Mouse (Mus musculus): Measurements from ENCODE around the gene Epm2a. TPM values are rescaled to one million over a fixed set of nuclear protein-coding genes. Genes with fewer than 3 reads are reported as not detected.
"Not testable (repeated sequence)": the region's sequence is repeated elsewhere in the genome, so short reads cannot be mapped to it uniquely, and the experiment has no call there.

Gene Epm2a
- polyA plus RNA-seq, 1 experiment from 2014 or later, result 0.31 TPM

DNA sequence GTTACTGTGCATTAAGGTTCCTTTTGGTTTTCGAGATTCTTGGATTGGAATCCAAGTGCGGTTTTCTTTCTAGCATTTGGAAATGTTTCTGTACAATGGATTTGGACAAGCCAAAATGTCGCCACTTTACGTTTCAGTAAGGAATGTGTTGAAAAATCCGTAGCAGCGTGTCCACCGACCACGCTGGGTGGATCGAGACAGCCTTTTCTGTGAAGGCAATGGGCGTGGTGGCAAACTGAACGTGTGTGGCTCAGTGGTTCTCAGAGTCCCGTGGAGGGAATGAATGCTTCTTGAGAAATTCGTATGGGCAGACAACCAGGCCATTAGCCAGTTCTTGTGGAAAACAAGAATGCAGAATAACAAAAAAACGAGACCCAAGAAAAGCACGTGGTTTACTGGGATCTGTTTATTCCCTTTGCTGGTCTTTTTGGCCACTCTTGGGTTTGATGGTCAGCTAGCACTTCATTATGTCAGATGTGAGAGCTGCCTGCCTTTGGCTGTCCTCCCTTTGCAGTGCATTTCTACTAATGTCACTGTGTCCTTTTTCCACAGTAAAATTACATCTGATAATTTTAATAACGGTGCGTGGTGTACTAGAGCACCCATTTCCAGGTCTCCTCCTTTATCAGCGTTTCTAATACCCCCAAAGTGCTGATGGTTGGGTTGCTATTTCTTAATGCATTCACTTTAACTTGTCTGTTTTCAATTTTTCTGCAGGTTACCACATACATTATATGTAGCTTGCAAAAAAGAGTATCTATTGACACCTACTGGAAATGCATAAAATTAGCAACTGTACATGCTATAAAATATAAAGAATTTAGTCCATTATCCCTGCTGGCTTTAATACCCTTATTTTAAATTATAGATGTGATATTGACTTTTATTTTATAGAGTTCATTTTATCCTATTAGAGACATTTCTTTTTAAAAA is 1.6 kb downstream of the Epm2a start:
- Histone ChIP-seq H3K27ac (no peak overlapping the region), H3K9me3 (no peaks in the 10 kb centered on the region), H3K4me3 (no peak overlapping the region), H3K4me1 (no peaks in the 10 kb centered on the region), H3K9ac (no peak overlapping the region), H3K27me3 (no peaks in the 10 kb centered on the region), H3K36me3 (no peaks in the 10 kb centered on the region), H3K4me2 (no peak overlapping the region)
- WGBS, result 72% methylated on average over 18 of the region's 18 CpGs
- no peak for ATAC-seq (ENCODE audit: insufficient number of reproducible peaks, low FRiP score, low TSS enrichment, low read depth)

DNA sequence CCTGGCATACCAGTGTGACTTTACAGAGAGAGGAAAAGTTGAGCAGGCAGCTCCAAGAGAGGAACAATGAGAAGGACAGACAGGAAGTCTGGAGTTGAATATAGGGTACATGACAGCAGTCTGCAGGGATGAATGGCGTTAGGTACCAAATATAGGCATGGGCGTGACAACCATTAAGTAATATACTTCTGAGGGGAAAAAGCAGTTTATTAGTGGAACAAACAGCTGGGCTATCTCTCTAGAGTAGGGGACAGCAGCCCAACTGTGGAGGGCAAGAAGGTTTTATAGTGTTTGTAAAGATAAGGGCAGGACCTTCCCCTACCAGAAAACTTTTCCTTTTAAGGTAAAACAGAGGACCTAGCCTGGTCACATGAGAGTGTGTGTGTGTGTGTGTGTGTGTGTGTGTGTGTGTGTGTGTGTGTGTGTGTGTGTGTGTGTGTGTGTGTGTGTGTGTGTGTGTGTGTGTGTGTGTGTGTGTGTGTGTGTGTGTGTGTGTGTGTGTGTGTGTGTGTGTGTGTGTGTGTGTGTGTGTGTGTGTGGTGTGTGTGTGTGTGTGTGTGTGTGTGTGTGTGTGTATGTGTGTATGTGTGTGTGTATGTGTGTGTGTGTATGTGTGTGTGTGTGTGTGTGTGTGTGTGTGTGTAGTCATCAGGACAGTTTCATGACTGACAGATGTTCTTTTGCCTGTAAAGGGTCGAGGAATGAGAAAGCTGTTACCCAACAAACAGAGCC is 7.2 kb downstream of the Epm2a start:
- not testable (repeated sequence) for H3K27me3 ChIP-seq; H3K36me3 ChIP-seq; H3K9me3 ChIP-seq; H3K4me2 ChIP-seq; H3K4me3 ChIP-seq; H3K9ac ChIP-seq; ATAC-seq (ENCODE audit: insufficient number of reproducible peaks, low FRiP score, low TSS enrichment, low read depth); H3K27ac ChIP-seq; H3K4me1 ChIP-seq
- 49% methylated on average over 3 of the region's 3 CpGs for WGBS

DNA sequence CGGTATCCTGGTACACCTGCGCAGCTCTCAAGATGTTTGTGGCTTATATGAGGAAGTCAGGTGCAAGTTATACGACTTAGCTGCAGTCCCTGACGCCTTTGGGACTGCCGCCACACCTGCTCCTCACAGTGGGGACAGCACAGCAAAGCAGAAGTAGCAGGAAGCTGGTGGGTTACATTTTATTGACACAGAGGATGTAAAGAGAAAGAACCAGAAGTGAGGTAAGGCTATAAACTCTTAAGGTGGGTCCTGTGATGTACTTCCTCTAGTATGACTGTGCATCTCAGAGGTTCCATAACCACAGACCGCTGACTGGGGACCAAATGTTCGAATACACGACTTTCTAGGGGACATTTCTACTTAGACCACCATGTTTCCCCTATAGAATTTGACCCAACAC is 11.4 kb downstream of the Epm2a start:
- Histone ChIP-seq H3K36me3 (no peaks in the 10 kb centered on the region), H3K27ac (no peak overlapping the region), H3K4me2 (no peak overlapping the region), H3K4me3 (no peak overlapping the region), H3K4me1 (no peaks in the 10 kb centered on the region), H3K9me3 (no peaks in the 10 kb centered on the region), H3K9ac (no peak overlapping the region), H3K27me3 (no peaks in the 10 kb centered on the region)
- 74% methylated on average over 8 of the region's 8 CpGs for WGBS
- no peak for ATAC-seq (ENCODE audit: insufficient number of reproducible peaks, low FRiP score, low TSS enrichment, low read depth)

DNA sequence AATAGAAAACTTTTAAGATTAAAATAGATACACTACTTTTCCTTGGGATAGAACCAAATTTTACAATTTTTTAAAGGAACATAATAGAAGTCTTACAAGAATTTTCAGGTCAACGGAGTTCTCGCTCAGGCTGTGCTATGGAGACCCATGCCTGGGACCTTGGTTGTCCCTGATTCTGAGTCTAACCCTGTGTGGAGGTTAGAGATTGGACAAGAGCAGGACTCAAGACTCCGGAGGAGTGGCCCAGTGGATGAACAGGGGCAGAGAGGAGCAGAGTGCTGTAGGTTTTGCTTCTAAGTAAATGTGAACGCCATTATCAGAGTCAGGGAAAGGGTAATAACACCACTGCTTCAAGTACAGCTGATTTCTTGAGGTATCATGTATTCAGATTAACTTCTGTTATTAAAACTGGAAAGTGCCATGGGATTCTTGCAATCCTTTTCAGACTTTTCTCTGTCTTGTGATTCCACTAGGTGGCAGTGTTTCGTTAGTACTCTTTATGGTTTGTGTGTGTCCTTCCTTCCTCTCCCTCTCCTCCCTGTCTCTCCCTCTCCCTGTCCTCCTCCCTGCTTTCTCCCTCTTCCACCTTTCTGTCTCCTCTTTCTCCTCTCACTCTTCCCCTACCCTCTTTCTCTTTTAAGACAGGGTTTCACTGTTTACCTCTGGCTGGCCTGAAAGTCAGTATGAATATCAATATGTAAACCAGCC is 18.9 kb downstream of the Epm2a start:
- no peaks in the 10 kb centered on the region for H3K4me1 ChIP-seq
- H3K4me3 ChIP-seq, result no peak overlapping the region
- no peak overlapping the region for H3K9ac ChIP-seq
- WGBS, result 60% methylated on average over 5 of the region's 5 CpGs
- no peaks in the 10 kb centered on the region for H3K27me3 ChIP-seq
- H3K27ac ChIP-seq, result no peak overlapping the region
- no peak for ATAC-seq (ENCODE audit: insufficient number of reproducible peaks, low FRiP score, low TSS enrichment, low read depth)
- H3K36me3 ChIP-seq, result no peaks in the 10 kb centered on the region
- H3K4me2 ChIP-seq, result no peak overlapping the region
- no peaks in the 10 kb centered on the region for H3K9me3 ChIP-seq

DNA sequence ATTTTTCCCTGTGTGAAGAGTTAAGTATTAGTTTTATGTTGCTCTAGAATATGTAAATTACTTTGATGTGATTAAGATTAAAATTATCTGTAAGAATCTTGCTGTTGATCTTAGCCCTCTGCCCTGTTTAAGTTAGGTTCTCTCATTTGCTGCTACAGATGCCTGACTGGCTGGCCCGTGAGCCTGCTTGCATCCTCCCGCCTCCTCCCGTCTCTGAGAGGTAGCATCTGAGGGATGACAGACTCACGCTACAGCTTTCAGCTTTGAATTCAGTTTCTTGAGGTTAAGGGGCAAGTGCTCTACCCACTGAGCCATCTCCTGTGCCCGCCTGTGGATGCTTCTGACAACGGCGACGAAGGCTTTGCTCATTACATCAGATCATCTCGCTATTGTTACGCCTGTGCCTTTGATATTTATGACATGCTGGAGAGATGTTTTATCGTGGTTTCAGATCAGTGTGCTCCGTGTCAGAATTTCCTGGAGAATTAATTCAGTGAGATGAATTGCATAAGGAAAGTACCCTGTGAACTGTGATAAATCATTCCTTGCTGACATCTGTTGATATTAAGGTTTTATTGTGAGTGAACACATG is 19.8 kb downstream of the Epm2a start:
- Histone ChIP-seq H3K4me3 (no peak overlapping the region), H3K4me2 (no peak overlapping the region), H3K9ac (no peak overlapping the region), H3K36me3 (no peaks in the 10 kb centered on the region), H3K9me3 (no peaks in the 10 kb centered on the region), H3K4me1 (no peaks in the 10 kb centered on the region), H3K27ac (no peak overlapping the region), H3K27me3 (no peaks in the 10 kb centered on the region)
- WGBS, result 76% methylated on average over 12 of the region's 12 CpGs
- ATAC-seq (ENCODE audit: insufficient number of reproducible peaks, low FRiP score, low TSS enrichment, low read depth), result no peak

DNA sequence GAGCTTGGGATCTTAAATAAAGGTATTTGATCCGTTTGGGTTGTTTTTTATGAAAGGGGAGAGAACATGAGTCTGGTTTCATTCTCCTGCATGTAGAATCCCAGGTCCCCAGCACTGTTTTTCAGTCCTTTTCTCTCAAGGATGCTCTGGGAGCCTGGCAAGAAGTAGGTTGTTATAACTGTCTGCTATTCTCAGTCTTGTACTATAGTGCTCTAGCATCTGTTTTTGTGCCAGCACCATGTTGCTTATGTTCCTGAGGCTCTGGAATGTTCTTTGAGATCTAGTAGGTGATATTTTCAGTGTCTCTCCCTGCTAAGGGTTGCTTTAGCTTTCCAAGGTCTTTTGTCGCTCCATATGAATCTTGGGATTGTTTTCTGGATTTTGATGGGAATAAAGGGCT is 38.1 kb downstream of the Epm2a start:
- no peaks in the 10 kb centered on the region for H3K36me3 ChIP-seq
- ATAC-seq (ENCODE audit: insufficient number of reproducible peaks, low FRiP score, low TSS enrichment, low read depth), result no peak
- no peak overlapping the region for H3K4me3 ChIP-seq
- H3K9ac ChIP-seq, result no peak overlapping the region
- H3K27ac ChIP-seq, result no peak overlapping the region
- no peaks in the 10 kb centered on the region for H3K9me3 ChIP-seq
- no peaks in the 10 kb centered on the region for H3K27me3 ChIP-seq
- 71% methylated on average over 2 of the region's 2 CpGs for WGBS
- no peaks in the 10 kb centered on the region for H3K4me1 ChIP-seq
- H3K4me2 ChIP-seq, result no peak overlapping the region

DNA sequence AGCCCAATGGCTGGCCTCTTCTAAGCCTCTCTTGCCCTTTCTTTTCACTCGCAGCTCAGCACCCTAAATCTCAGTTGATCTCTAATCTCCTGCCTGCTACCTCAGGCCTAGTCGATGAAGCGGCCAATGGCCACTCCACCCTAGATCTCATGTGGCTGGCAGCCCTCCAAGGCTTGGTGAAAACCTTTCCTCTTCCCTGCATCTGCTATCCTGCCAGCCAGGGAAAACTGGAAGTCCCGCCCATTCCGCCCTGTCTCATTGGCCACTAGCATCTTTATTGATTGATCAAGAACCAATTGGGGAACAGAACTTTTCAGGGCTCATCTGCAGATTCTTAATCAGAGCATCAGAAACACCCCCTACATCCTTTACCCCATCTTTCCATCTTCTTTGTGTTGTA is 67.7 kb downstream of the Epm2a start:
- H3K4me1 ChIP-seq, result no peaks in the 10 kb centered on the region
- H3K36me3 ChIP-seq, result no peaks in the 10 kb centered on the region
- H3K4me3 ChIP-seq, result no peak overlapping the region
- WGBS, result 81% methylated on average over 5 of the region's 5 CpGs
- no peak overlapping the region for H3K9ac ChIP-seq
- no peak overlapping the region for H3K27ac ChIP-seq
- no peaks in the 10 kb centered on the region for H3K9me3 ChIP-seq
- H3K27me3 ChIP-seq, result no peaks in the 10 kb centered on the region
- no peak overlapping the region for H3K4me2 ChIP-seq
- no peak for ATAC-seq (ENCODE audit: insufficient number of reproducible peaks, low FRiP score, low TSS enrichment, low read depth)

DNA sequence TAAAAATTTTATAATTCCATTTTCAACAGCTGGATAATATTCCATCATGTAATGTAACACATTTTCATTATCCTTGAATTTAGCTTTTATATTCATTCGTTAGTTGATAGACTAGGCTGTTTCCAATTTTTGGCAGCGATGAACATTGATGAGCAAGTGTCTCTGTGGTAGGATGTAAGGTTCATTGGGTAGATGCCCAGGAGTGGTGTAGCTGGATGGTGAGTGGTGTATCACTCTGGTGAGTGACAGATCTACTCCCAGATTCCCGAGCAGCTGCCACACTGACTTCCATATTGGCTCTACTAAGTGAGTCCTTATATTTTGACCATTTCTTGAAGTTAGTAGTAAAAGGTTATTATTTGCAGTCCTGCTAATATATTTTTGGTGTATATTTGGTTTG is 76.9 kb downstream of the Epm2a start:
- H3K9ac ChIP-seq, result no peak overlapping the region
- no peaks in the 10 kb centered on the region for H3K27me3 ChIP-seq
- no peak overlapping the region for H3K4me2 ChIP-seq
- no peaks in the 10 kb centered on the region for H3K9me3 ChIP-seq
- H3K4me3 ChIP-seq, result no peak overlapping the region
- 88% methylated on average over 3 of the region's 3 CpGs for WGBS
- no peaks in the 10 kb centered on the region for H3K4me1 ChIP-seq
- H3K27ac ChIP-seq, result no peak overlapping the region
- no peaks in the 10 kb centered on the region for H3K36me3 ChIP-seq
- ATAC-seq (ENCODE audit: insufficient number of reproducible peaks, low FRiP score, low TSS enrichment, low read depth), result no peak

DNA sequence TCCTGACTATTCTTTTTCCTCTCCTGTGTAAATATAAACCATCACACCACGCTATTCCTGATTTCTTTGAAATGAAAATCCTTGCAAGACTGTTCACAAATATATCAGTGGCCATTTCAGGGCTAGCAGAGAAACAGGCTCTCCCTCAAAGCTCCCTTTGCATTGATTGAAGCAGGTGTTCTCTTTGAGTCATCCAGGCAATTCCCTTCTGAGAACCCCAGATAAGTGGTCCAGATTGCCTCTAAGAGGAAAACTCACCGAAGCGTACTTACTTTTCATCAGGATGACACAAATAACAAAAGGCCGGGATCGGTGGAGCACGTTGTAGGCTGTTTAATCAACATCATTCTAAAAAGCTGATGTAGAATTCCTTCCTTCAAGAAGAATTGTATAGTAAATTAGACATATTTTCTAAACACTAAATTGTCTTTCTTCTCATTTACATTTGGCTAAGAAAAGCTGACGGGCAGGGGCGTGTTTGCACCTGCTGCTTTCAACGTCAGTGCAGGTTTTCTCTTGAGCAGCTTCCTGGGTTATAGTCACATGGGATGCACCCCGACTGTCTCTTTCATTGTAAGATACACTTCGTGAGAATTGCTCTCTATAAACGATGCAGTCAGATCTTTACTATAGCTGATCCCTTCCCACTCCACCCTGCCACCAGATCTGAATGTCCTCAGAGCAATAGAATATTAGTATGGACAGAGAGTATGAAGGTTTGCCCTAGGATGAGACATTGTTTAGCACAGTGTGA is 86.0 kb downstream of the Epm2a start:
- Histone ChIP-seq H3K4me1 (no peaks in the 10 kb centered on the region), H3K9ac (no peak overlapping the region), H3K36me3 (no peaks in the 10 kb centered on the region), H3K4me2 (no peak overlapping the region), H3K27me3 (no peaks in the 10 kb centered on the region), H3K4me3 (no peak overlapping the region), H3K27ac (no peak overlapping the region), H3K9me3 (no peaks in the 10 kb centered on the region)
- 82% methylated on average over 12 of the region's 12 CpGs for WGBS
- ATAC-seq (ENCODE audit: insufficient number of reproducible peaks, low FRiP score, low TSS enrichment, low read depth), result no peak

DNA sequence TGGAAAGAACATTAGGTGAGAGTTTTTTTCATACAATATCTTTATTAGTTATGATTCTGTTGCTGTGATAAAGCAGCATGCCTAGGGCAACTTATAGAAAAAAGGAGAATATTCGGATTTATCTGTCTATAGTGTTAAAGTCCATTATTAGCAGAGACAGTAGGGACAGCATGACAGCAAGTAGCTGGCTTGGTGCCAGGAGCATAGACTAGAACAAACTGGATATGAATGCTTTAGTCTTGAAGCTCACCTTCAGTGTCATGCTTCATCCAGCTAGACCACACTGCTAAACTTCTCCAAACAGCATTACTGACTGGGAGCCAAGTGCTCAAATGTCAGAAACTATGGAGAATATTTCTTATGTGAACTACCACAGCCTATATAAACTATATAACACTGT is 93.8 kb downstream of the Epm2a start:
- 79% methylated on average over 1 of the region's 1 CpGs for WGBS
- no peak for ATAC-seq (ENCODE audit: insufficient number of reproducible peaks, low FRiP score, low TSS enrichment, low read depth)
- H3K27me3 ChIP-seq, result no peaks in the 10 kb centered on the region

DNA sequence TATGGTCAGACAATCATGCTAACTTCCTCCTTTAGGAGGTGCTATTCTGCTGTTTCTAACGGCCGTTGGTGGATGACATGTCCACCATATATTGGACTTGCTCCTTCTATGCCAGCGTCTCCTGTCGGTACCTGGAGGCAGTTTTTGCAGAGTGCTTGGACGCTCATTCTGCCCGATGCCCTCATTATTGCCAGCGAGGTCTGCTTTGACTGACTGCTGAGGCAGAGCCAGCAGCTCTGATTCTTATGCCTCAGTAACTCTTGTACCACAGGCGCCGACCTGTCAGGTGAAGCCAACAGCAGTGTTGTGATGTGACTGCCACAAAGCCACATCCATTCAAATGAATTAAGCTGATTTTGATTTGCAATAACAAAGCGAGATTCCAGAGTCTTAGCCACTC is 95.3 kb downstream of the Epm2a start:
- ATAC-seq (ENCODE audit: insufficient number of reproducible peaks, low FRiP score, low TSS enrichment, low read depth), result no peak
- Histone ChIP-seq H3K36me3 (no peaks in the 10 kb centered on the region), H3K4me1 (no peaks in the 10 kb centered on the region), H3K4me3 (no peak overlapping the region), H3K27me3 (no peaks in the 10 kb centered on the region), H3K4me2 (no peak overlapping the region), H3K27ac (no peak overlapping the region), H3K9me3 (no peaks in the 10 kb centered on the region), H3K9ac (no peak overlapping the region)
- 88% methylated on average over 10 of the region's 10 CpGs for WGBS

More for the DNA sequence above, 93.8 kb downstream of the Epm2a start:
- H3K4me2 ChIP-seq, result no peak overlapping the region
- no peak overlapping the region for H3K27ac ChIP-seq
- H3K9ac ChIP-seq, result no peak overlapping the region
- H3K4me1 ChIP-seq, result no peaks in the 10 kb centered on the region
- no peaks in the 10 kb centered on the region for H3K9me3 ChIP-seq
- H3K4me3 ChIP-seq, result no peak overlapping the region
- no peaks in the 10 kb centered on the region for H3K36me3 ChIP-seq
